Mouse (Mus musculus) heart, adult 18-20 months (tissue): ENCODE data around the gene Uba7. TPM values are rescaled to one million over a fixed set of nuclear protein-coding genes. Genes with fewer than 3 reads are reported as not detected.
"Not testable (repeated sequence)": the region's sequence is repeated elsewhere in the genome, so short reads cannot be mapped to it uniquely, and the experiment has no call there.

Experiments used
- DNase-seq, 2 experiments: peaks; one replicate each; pipeline ENCODE4 v3.0.0; 2021 to 2022; ENCODE audit warnings: mixed read lengths in 1 of 2
- total RNA-seq, 2 experiments: library from RNA; stranded (reverse); gene quantifications; 2 replicates each; pipeline ENCODE4 v1.2.3; 2021

Uba7 gene
- total RNA-seq, 2 experiments from 2014 or later, result 12.3 to 15.6 TPM

DNA sequence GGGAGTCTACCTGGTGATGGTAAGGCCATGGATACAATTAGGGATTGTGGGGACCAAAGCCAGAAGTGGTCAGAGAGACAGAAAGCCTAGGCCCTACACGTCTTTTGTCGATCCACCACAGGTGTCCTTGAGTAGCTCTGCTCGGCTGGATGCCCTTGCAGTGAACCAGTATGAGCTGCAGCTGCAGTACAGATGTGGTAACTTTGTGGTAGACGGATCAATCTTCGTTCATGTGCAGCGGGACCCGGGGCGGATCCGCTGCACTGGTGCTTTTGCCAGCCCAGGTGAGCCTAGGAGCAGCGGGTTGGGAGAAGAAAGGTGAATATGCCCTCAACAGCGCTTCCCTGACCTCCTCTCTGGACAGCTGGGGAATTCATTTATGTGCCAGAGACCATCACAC lies 17.7 kb downstream of the Uba7 start:
- DNase-seq, result no peak

DNA sequence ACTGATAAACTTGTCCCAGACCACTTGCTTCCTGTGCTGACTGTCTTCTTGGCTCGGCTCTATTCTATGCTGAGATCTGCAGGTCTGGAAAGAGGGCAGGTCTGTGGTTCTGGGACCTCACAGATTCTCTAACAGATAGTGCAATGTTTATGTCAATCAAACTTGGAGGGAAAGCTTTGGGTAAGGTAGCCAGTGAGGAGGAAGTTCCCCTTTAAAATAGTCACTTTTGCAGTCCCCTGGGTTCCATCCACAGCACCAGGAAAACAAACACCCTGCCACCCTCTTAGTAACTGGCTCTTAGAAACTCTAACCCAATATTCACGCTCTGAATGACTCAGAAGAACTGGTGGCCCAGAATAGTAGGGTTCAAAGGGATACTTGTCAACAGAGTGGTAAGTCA lies 19.2 kb downstream of the Uba7 start:
- no peak for DNase-seq

DNA sequence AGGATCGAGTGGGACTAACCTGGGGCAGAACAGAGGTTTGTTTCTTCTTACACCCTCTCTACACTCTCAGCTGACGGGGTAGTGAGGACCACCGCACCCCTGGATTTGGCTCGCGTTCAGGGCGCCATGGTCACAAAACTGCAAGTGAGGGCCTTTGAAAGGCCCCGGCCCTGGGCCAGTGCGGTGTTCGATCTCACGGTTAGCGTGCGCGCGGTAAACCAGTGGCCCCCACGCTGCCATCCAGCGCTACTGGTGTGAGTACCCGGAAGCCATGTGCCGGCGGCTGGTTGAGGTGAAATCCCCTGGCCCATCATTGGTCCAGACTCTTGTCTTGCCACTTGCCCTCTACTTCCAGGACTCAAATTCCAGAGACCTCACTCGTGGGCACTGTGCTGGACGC lies 20.2 kb downstream of the Uba7 start:
- no peak for DNase-seq

DNA sequence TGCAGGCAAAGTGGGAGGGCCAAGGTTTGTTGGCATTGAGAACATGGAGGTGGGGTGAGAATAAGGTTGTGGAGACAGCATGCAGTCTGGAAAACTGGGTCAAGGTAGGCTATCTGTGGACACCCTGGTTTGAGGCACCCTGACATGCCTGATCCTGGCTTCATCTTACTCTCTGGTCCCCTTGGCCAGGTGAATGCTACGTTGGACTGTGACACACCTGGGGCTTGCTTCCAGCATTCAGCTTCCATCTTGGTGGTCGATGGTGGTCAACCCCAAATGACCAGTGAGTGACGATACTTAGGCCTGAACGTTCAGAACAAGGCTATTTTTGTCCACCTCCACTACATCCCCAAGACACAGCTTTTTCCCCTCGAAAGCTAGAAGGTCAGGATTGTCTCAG lies 20.7 kb downstream of the Uba7 start, which contains the start of gene Gm20662:
Gm20662 (plus strand) TSS at position 301 of the 400 bp plus-strand sequence.
- DNase-seq, result no peak

DNA sequence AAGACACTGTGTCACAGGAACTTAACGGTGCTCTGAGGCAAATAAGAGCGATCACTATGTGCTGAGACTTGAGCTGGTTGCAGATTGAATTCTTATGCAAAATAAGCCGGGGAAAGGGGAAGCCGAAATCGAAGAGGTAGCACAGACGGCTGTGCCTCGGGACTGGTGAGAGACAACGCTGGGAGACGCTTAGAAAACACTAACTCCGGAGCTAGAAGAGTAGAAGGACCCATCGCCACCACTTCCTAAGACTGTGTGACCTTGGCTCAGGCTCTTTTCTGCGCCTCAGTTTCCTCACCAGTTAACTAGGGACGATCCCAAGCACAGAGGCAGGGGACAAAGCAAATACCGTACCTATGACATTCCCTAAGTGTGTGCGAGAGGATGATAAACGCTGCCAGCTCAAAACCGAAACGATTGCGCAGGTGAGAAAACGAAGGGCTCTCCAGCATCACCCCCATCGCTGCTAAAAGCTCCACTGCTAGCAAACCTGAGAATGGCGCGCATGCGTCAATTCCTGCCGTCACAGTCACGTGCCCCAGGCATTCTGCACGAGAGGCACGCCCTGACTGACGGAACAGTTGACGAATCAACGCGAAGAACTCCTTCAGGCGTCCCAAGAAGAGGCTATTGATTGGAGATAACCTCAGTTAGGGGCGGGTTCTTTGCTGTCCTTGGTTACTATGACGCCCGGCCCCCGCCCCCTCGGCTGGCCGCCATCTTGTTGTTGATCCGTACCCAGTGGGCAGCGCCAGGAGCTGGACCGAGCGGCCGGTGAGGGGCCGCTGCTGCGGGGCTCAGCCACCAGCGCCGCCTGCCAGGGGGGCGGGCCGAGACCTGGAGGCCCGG lies 26.8 kb downstream of the Uba7 start, which contains the start of gene Ip6k1:
Ip6k1 (plus strand) TSS at position 580 of the 849 bp plus-strand sequence.
- peak; percentile 100 for DNase-seq

DNA sequence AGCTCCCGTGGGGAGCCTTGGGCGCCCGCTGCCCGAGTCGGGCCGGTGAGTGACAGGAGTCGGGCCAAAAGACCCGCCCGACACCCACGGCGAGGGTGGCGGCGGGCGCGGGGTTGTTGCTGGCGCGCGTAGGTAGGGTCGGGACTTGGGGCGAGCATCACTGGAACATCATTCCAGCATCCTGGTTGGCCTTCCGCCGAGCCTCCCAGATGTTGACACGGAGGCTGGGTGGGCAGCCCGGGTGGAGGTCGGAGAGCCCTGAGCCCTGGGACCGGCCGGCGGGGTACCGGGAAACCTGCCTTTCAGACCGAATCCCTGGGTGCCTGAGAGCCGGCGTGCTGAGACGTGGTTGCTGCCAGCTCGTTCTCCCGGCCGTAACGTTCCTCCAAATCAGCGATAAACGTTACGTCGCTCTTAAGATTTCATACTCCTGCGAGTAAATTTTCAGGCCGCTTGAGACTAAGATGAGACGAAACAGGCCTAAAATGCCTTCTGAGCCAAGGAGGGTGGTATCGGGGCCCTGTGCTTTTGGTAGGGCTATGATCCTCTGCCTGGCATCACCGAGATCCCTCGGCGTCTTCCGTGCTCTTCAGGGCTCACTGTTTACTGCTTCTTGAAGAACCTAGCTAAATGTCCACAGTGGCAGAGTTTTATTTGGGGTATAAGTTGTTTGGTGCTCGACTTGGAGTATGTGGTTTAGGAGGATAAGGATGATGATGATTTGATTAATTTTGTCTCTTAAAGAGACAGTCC lies 27.6 kb downstream of the Uba7 start:
- DNase-seq, result no peak

DNA sequence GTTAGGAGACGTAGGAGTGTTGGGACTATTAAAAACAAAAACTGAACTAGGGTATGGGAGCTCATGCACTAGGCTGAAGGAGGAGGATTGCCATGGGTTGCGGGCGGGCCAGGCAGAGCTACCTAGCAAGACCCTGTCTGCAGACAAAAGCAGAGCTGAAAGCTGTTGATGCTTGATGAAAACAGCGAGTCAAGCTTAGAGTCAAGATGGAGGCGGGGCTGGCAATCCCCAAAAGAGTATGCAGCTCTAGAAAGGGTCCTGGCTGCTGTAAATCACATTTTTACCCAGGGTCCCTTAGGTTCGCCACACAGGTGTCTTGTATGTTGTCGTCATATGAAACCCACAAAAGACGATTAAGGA lies 28.2 kb downstream of the Uba7 start:
- DNase-seq, result peak in 1 of 2 experiments; percentile 49

DNA sequence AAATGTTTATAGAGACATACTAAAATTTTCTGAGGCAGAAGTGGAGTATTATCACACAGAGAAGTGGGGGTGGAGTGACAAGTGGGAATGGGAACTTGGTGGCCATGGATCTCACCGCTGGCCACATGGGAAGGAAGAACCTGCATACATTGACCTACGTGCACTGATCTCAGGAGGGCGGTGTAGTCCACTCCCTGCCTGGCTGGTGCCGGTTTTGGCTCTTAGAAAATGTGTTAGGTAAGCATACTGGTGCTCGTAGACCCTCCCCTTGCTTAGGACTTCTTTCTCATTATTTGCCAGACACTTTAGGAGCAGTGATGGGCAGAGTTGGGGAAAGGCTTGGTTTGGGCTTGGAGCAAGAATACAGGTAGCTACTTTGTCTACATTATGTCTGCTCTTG lies 32.7 kb downstream of the Uba7 start:
- no peak for DNase-seq

DNA sequence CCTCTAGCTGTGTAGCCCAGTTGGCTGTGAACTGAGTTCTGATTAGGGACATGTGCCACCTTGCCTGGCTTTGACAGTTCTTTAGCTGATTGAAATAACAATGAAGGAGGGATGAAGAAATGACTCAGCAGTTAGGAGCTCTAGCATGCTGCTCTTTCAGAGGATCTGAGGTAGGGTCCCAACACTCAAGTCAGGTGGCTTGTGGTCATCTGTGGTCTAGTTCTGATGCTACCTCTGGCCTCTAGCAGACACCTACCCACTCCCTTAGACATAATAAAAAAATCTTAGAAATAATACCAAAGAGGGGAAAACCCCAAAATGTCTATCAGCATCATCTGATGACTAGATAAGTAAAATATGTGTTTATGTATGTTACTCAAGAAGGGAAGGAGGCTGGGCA lies 35.1 kb downstream of the Uba7 start:
- no peak for DNase-seq

DNA sequence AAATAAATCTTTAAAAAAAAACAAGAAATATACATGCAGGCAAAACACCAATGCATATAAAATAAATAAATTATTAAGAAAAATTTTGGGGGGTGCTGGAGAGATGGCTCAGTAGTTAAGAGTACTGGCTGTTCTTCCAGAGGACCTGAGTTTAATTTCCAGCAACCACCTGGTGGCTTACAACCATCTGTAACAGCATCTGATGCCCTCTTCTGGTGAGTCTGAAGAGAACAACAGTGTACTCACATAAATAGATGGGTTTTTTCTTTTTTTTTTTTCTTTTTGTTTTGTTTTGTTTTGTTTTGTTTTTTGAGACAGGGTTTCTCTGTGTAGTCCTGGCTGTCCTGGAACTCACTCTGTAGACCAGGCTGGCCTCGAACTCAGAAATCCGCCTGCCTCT lies 38.3 kb downstream of the Uba7 start:
- not testable (repeated sequence) for DNase-seq

DNA sequence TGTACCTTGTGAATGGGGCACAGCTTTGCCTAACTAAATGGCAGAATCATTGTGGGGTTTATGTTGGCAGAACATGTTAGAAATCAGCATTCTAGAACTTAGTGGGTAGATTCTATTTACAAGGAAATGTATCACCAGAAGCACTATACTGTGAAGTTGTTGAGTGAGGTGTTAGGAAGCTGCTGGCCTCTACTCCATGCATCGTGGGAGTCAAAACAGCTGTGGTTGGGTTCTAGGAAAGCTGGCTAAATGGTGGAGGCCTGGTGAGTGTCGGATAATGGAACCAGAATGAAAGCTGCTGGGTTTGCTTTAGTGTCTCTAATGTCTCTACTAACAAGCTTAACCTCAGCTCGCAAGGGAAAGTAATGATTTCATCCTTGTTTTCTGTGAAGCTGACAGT lies 41.8 kb downstream of the Uba7 start:
- DNase-seq, result no peak

DNA sequence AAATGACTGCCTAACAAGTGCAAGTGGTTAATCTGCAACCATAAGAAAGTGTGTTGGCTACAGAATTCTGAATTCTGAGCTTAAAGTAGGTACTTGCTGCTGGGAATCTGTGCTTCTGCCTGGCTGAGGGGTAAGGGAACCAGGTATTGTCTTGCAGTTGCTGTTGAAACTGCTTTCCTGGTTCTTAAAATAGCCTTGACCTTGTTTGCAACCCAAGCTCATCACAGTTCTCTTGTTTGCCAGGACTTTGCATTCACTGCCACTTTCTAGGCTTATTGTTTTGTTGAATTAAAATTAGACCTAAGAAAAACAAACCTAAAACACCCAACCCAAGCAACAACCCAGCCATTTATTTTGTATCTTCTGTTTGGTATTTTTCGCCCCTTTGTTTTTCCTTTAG lies 45.4 kb downstream of the Uba7 start:
- DNase-seq, result peak; percentile 28 to 38

DNA sequence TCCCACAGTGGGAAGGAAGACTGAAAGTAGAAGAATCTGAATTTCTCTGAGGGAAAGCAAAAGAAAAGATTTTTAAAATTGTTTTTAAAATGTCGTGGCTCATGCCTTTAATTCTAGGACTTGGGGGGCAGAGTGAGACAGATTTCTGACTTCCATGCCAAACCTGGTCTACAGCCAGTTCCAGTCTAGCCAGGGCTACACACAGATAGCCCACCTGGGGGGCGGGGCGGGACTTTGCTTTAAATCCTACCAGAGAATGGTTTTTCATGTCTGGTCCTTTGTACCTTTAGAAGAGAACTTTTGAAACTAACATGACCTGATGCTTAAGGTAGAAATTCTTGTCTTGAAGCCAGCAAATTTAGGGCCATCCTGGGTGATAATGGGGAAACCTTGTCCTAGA lies 47.9 kb downstream of the Uba7 start:
- DNase-seq, result no peak

DNA sequence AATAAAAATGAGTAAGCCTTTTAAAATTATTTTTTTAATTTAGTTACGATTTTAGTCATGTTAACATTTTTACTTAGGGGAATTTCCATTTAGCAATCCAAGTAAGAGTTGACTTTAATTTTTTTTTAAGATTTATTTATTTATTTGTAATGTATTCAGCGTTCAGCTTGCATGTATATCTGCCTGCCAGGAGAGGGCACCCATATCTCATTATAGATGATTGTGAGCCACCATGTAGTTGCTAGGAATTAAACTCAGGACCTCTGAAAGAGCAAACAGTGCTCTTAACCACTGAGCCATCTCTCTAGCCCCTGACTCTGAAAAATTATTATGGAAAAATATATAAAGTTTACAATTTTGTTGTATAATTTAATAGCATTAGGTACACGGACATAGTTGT lies 51.3 kb downstream of the Uba7 start:
- no peak for DNase-seq

DNA sequence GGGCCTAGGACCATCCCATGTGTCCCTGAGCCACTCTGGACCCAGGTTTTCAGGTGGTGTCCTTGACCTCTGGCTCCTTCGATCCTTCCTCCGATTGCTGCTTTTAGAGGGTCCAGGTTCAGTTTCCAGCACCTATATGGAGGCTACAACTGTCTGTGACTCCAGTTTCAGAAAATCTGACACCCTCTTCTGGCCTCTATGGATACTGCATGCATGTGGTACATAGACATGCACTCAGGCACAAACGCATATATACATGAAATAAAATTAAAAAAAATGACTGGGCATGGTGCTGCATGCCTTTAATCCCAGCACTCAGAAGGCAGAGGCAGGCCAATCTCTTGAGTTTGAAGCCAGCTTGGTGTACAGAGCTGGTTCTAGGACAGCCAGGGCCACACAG lies 52.6 kb downstream of the Uba7 start:
- DNase-seq, result no peak

DNA sequence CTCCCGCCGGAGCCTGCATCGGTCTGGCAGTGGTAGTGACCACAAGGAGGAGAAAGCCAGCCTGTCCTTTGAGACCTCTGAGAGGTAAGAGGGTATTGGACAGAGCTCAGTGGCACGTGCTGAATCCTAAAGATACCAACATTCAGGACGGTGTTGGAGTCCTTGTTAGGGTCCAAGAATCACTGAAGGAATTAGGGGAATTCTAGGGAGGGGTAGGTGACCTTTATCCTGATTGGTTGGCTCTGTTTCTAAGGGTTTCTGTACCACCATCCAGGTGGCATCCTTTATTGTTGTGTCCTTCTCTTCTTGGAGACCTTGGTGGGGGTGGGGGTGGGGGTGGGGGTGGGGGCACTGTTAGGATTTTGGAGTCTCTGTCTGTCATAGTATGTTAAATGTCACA lies 56.8 kb downstream of the Uba7 start:
- no peak for DNase-seq

Other genes with a start within 250 kb of the Uba7 start
- 10 to 100 TPM; 48.6 to 57.9 TPM for gene Rbm5, start 204.5 kb upstream of the Uba7 start, total RNA-seq
- gene Rbm6, start 102.3 kb upstream of the Uba7 start, total RNA-seq, result 10 to 100 TPM; 25.1 to 25.2 TPM
- gene Mon1a, start 87.4 kb upstream of the Uba7 start, total RNA-seq, result 10 to 100 TPM; 10.0 to 10.3 TPM
- 1 to 10 TPM; 2.3 to 3.1 TPM for gene Mst1r, start 68.6 kb upstream of the Uba7 start, total RNA-seq
- gene Actl11, start 47.0 kb upstream of the Uba7 start, total RNA-seq, result not detected
- not detected for gene Camkv, start 39.8 kb upstream of the Uba7 start, total RNA-seq
- gene Traip, start 25.4 kb upstream of the Uba7 start, total RNA-seq, result 1 to 10 TPM in 1 of 2 experiments, under 1 TPM in 1; 0.35 to 1.0 TPM
- gene Gm20661, start 7.6 kb downstream of the Uba7 start, total RNA-seq, result under 1 TPM in 1 of 2 experiments, not detected in 1; 0.37 TPM
- gene Inka1, start 10.4 kb downstream of the Uba7 start, total RNA-seq, result 1 to 10 TPM; 6.1 to 8.4 TPM
- gene Cdhr4, start 17.0 kb downstream of the Uba7 start, total RNA-seq, result 1 to 10 TPM in 1 of 2 experiments, not detected in 1; 2.7 TPM
- 1 to 10 TPM; 1.1 to 1.4 TPM for gene Gm20662, start 20.8 kb downstream of the Uba7 start, total RNA-seq
- 10 to 100 TPM; 30.4 to 32.0 TPM for gene Ip6k1, start 27.0 kb downstream of the Uba7 start, total RNA-seq
- gene Gmppb, start 73.7 kb downstream of the Uba7 start, total RNA-seq, result 10 to 100 TPM; 10.5 to 10.6 TPM
- gene Amigo3, start 77.7 kb downstream of the Uba7 start, total RNA-seq, result 1 to 10 TPM; 1.4 to 1.8 TPM
- under 1 TPM in 1 of 2 experiments, not detected in 1; 0.36 TPM for gene Mst1, start 104.9 kb downstream of the Uba7 start, total RNA-seq
- 10 to 100 TPM; 83.4 to 86.8 TPM for gene Rnf123, start 107.8 kb downstream of the Uba7 start, total RNA-seq
- gene Apeh, start 119.1 kb downstream of the Uba7 start, total RNA-seq, result 10 to 100 TPM; 37.4 to 48.3 TPM
- under 1 TPM; 0.02 to 0.08 TPM for gene Bsn, start 214.9 kb downstream of the Uba7 start, total RNA-seq